Mouse (Mus musculus): Measurements from ENCODE around the gene Mras. TPM values are rescaled to one million over a fixed set of nuclear protein-coding genes. Genes with fewer than 3 reads are reported as not detected.

The Mras gene
- 6.0 and 7.9 TPM in 2 replicates for polyA plus RNA-seq (2011; ENCODE audit: insufficient read depth, insufficient read length, low read depth, missing spikeins)

GRCm38 (mm10) chr9:99437031-99437764 is at the start of gene Mras:
Gene Mras (minus strand): TSS chr9:99437381.
- 0 out of 2 replicates have a peak, but pooled peaks cover 1% of the 10 kb centered on the region for H3K27me3 ChIP-seq (ENCODE audit: control insufficient read depth, insufficient read depth, low read length, poor library complexity, severe bottlenecking)
- no peak for TF ChIP-seq EP300 (IDR thresholded peaks at IDR 0.05; ENCODE audit: insufficient read depth, low read depth, low read length)
- no peak for TF ChIP-seq CTCF (IDR thresholded peaks at IDR 0.05; ENCODE audit: low read depth, low read length)
- no peak for TF ChIP-seq POLR2A (IDR thresholded peaks at IDR 0.05; ENCODE audit: insufficient read depth, low read length)
- H3K27ac ChIP-seq (ENCODE audit: insufficient read depth, low read length), result no peak within 1 kb of the TSS
- no peaks in the 10 kb centered on the region for H3K36me3 ChIP-seq (ENCODE audit: control insufficient read depth, insufficient read depth, low read length, poor library complexity, severe bottlenecking)
- H3K9ac ChIP-seq (ENCODE audit: low read depth, poor library complexity, severe bottlenecking), result peak within 1 kb of the TSS; percentile 60
- peaks cover 5% of the 10 kb centered on the region for H3K4me1 ChIP-seq (ENCODE audit: control insufficient read depth, insufficient read depth, low read length)
- H3K9me3 ChIP-seq (replicated peaks; ENCODE audit: control insufficient read depth, insufficient read depth, low read length, poor library complexity, severe bottlenecking), result no peaks in the 10 kb centered on the region
- peak within 1 kb of the TSS; percentile 69 for H3K4me3 ChIP-seq (ENCODE audit: low read depth, low read length)

DNA sequence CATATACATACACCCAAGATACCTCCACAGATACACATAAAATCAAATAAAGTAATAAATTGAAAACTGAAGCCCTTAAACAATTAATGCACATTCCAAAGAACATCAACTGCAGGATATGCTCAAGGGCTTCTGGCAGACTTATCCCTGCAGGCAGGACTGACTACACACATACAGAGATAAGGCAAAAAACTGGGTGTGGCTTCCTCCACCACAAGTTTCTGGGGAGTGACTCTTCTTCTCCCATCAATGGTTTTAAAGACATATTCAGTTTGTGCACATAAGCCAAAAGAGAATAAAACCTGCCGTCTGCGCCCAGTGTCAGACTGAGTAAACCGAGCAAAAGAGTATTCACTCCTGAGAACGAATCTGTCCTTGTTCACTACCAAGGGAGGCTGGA is 48.0 kb upstream of the Mras start:
- peaks cover 26% of the 10 kb centered on the region for H3K36me3 ChIP-seq (ENCODE audit: control insufficient read depth, insufficient read depth, low read length, poor library complexity, severe bottlenecking)
- no peaks in the 10 kb centered on the region for H3K9me3 ChIP-seq (replicated peaks; ENCODE audit: control insufficient read depth, insufficient read depth, low read length, poor library complexity, severe bottlenecking)
- no peaks in the 10 kb centered on the region for H3K27me3 ChIP-seq (ENCODE audit: control insufficient read depth, insufficient read depth, low read length, poor library complexity, severe bottlenecking)
- H3K4me3 ChIP-seq (ENCODE audit: low read depth, low read length), result no peak overlapping the region
- no peaks in the 10 kb centered on the region for H3K4me1 ChIP-seq (ENCODE audit: control insufficient read depth, insufficient read depth, low read length)
- TF ChIP-seq POLR2A (IDR thresholded peaks at IDR 0.05; ENCODE audit: insufficient read depth, low read length) (no peak), CTCF (IDR thresholded peaks at IDR 0.05; ENCODE audit: low read depth, low read length) (no peak), EP300 (IDR thresholded peaks at IDR 0.05; ENCODE audit: insufficient read depth, low read depth, low read length) (no peak)
- no peak overlapping the region for H3K9ac ChIP-seq (ENCODE audit: low read depth, poor library complexity, severe bottlenecking)
- H3K27ac ChIP-seq (ENCODE audit: insufficient read depth, low read length), result no peak overlapping the region

DNA sequence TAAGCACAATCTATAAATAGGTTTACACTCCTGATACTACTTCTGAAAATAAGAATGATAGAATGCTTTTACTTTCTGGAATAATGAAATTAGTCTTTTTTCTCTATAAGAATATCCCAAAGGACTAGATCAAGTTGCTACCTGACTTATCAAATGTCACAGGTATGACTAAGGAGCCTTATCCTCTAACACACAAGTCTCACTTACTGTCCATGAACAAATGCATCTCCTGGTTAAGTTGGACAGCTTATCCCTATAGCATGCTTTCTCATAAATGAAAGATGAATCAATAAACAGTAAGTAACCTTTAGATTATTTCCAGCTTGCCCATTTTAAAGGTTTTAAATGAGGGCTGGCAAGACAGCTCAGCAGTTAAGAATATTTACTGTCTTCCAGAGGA is 47.5 kb upstream of the Mras start:
- peaks cover 26% of the 10 kb centered on the region for H3K36me3 ChIP-seq (ENCODE audit: control insufficient read depth, insufficient read depth, low read length, poor library complexity, severe bottlenecking)
- no peak for TF ChIP-seq EP300 (IDR thresholded peaks at IDR 0.05; ENCODE audit: insufficient read depth, low read depth, low read length)
- no peak for TF ChIP-seq POLR2A (IDR thresholded peaks at IDR 0.05; ENCODE audit: insufficient read depth, low read length)
- TF ChIP-seq CTCF (IDR thresholded peaks at IDR 0.05; ENCODE audit: low read depth, low read length), result no peak
- H3K4me3 ChIP-seq (ENCODE audit: low read depth, low read length), result no peak overlapping the region
- H3K27ac ChIP-seq (ENCODE audit: insufficient read depth, low read length), result no peak overlapping the region
- H3K4me1 ChIP-seq (ENCODE audit: control insufficient read depth, insufficient read depth, low read length), result no peaks in the 10 kb centered on the region
- no peaks in the 10 kb centered on the region for H3K9me3 ChIP-seq (replicated peaks; ENCODE audit: control insufficient read depth, insufficient read depth, low read length, poor library complexity, severe bottlenecking)
- H3K9ac ChIP-seq (ENCODE audit: low read depth, poor library complexity, severe bottlenecking), result no peak overlapping the region
- H3K27me3 ChIP-seq (ENCODE audit: control insufficient read depth, insufficient read depth, low read length, poor library complexity, severe bottlenecking), result no peaks in the 10 kb centered on the region

DNA sequence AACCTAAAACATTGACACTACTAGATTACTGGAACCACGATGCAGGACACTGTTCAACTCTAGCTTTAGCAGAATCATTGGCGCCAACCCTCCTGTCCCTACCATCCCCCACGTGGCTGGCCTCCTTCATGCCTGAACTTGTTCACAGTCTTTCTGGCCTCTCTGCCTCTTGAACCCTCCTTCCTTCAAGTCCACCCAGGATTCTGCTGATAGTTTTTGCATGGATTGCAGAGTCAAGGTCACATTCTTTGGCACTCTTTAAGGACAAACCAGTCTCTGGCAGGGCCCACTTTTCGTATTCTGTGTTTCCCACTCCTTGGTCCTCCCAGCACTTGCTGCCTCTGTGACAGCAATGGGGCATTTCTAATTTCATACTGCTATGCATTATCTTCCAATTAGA is 46.0 kb upstream of the Mras start:
- Histone ChIP-seq H3K9ac (ENCODE audit: low read depth, poor library complexity, severe bottlenecking) (no peak overlapping the region), H3K27me3 (ENCODE audit: control insufficient read depth, insufficient read depth, low read length, poor library complexity, severe bottlenecking) (no peaks in the 10 kb centered on the region), H3K27ac (ENCODE audit: insufficient read depth, low read length) (peak overlapping the region; percentile 38), H3K36me3 (ENCODE audit: control insufficient read depth, insufficient read depth, low read length, poor library complexity, severe bottlenecking) (peaks cover 19% of the 10 kb centered on the region), H3K9me3 (replicated peaks; ENCODE audit: control insufficient read depth, insufficient read depth, low read length, poor library complexity, severe bottlenecking) (no peaks in the 10 kb centered on the region), H3K4me1 (ENCODE audit: control insufficient read depth, insufficient read depth, low read length) (no peaks in the 10 kb centered on the region), H3K4me3 (ENCODE audit: low read depth, low read length) (no peak overlapping the region)
- TF ChIP-seq CTCF (IDR thresholded peaks at IDR 0.05; ENCODE audit: low read depth, low read length), result no peak
- no peak for TF ChIP-seq EP300 (IDR thresholded peaks at IDR 0.05; ENCODE audit: insufficient read depth, low read depth, low read length)
- TF ChIP-seq POLR2A (IDR thresholded peaks at IDR 0.05; ENCODE audit: insufficient read depth, low read length), result no peak

- no peak for TF ChIP-seq EP300 (IDR thresholded peaks at IDR 0.05; ENCODE audit: insufficient read depth, low read depth, low read length)
- TF ChIP-seq POLR2A (IDR thresholded peaks at IDR 0.05; ENCODE audit: insufficient read depth, low read length), result no peak
- TF ChIP-seq CTCF (IDR thresholded peaks at IDR 0.05; ENCODE audit: low read depth, low read length), result no peak
- H3K4me3 ChIP-seq (ENCODE audit: low read depth, low read length), result no peak overlapping the region
- no peak overlapping the region for H3K9ac ChIP-seq (ENCODE audit: low read depth, poor library complexity, severe bottlenecking)
- H3K9me3 ChIP-seq (replicated peaks; ENCODE audit: control insufficient read depth, insufficient read depth, low read length, poor library complexity, severe bottlenecking), result no peaks in the 10 kb centered on the region
- H3K27ac ChIP-seq (ENCODE audit: insufficient read depth, low read length), result no peak overlapping the region
- no peaks in the 10 kb centered on the region for H3K27me3 ChIP-seq (ENCODE audit: control insufficient read depth, insufficient read depth, low read length, poor library complexity, severe bottlenecking)
- H3K4me1 ChIP-seq (ENCODE audit: control insufficient read depth, insufficient read depth, low read length), result no peaks in the 10 kb centered on the region
- peaks cover 11% of the 10 kb centered on the region; the same call in 1 of the 2 replicates for H3K36me3 ChIP-seq (ENCODE audit: control insufficient read depth, insufficient read depth, low read length, poor library complexity, severe bottlenecking)
Observed at GRCm38 (mm10) chr9:99480764-99481163, 43.6 kb upstream of the Mras start.

GRCm38 (mm10) chr9:99479181-99479711 is 42.1 kb upstream of the Mras start:
- no peaks in the 10 kb centered on the region for H3K4me1 ChIP-seq (ENCODE audit: control insufficient read depth, insufficient read depth, low read length)
- H3K4me3 ChIP-seq (ENCODE audit: low read depth, low read length), result no peak overlapping the region
- no peak overlapping the region for H3K27ac ChIP-seq (ENCODE audit: insufficient read depth, low read length)
- no peaks in the 10 kb centered on the region for H3K9me3 ChIP-seq (replicated peaks; ENCODE audit: control insufficient read depth, insufficient read depth, low read length, poor library complexity, severe bottlenecking)
- TF ChIP-seq CTCF (IDR thresholded peaks at IDR 0.05; ENCODE audit: low read depth, low read length) (no peak), POLR2A (IDR thresholded peaks at IDR 0.05; ENCODE audit: insufficient read depth, low read length) (no peak), EP300 (IDR thresholded peaks at IDR 0.05; ENCODE audit: insufficient read depth, low read depth, low read length) (no peak)
- no peaks in the 10 kb centered on the region for H3K27me3 ChIP-seq (ENCODE audit: control insufficient read depth, insufficient read depth, low read length, poor library complexity, severe bottlenecking)
- peaks cover 11% of the 10 kb centered on the region; the same call in 1 of the 2 replicates for H3K36me3 ChIP-seq (ENCODE audit: control insufficient read depth, insufficient read depth, low read length, poor library complexity, severe bottlenecking)
- no peak overlapping the region for H3K9ac ChIP-seq (ENCODE audit: low read depth, poor library complexity, severe bottlenecking)

Data from ES-Bruce4 (cell line).